Mouse (Mus musculus): ENCODE results near the gene Srpk2. TPM values are rescaled to one million over a fixed set of nuclear protein-coding genes. Genes with fewer than 3 reads are reported as not detected.
"Not testable (repeated sequence)": the region's sequence is repeated elsewhere in the genome, so short reads cannot be mapped to it uniquely, and the experiment has no call there.

The Srpk2 gene
- total RNA-seq, 2 experiments from 2014 or later = 179 to 201 TPM

DNA sequence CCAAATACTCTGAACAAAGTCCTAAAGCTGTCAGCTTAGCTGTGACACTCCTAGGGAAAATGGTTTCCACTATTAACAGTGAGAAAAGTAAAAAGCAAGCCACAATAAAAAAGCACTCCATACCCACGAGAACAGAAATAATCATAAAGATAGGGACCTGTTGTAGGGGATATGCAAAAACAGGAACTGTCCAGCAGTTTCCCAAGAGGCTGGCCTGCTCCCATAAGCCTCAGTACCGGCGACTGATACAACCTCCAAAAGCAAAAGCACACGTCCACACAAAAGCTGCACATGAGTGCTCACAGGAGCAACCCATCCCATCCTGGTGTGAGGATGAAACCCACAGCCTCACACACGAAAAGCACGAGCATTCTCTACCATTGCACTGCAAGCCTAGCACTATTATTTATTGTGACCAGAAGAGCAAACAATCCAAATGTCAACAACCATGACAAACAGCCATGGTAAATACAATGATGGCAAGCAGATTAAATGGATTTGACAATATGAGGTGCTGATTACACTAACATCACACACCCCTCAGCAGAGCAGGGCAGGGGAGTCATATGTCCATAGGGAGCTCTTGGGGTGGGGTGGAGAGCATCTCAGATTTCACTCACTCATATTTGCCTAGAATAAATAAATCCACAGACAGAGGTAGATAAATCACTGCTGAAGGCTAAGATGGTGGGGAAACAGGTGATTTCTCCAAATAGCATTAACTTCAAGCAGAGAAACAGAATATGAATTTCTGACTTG is 107.9 kb downstream of the Srpk2 start:
- Histone ChIP-seq H3K4me3 (no peak overlapping the region), H3K27ac (no peak overlapping the region)
- no peak for DNase-seq (ENCODE audit: extremely low spot score in 1 of 2, low spot score in 2 of 2)
- TF ChIP-seq CTCF (IDR thresholded peaks at IDR 0.05) = no peak
- intact Hi-C loops (cut with DNase I) = no loop called here

- intact Hi-C loops (cut with DNase I) = no loop called here
Observed at GRCm38 (mm10) chr5:23573942-23574341, 110.5 kb downstream of the Srpk2 start.

GRCm38 (mm10) chr5:23568188-23568587 is 116.2 kb downstream of the Srpk2 start:
- no peak overlapping the region for H3K4me3 ChIP-seq
- intact Hi-C loops (cut with DNase I) = no loop called here
- DNase-seq (ENCODE audit: extremely low spot score in 1 of 2, low spot score in 2 of 2) = no peak
- H3K27ac ChIP-seq = peak overlapping the region; percentile 50; the same call in 1 of the 2 replicates
- no peak for TF ChIP-seq CTCF (IDR thresholded peaks at IDR 0.05)

More at GRCm38 (mm10) chr5:23573942-23574341, 110.5 kb downstream of the Srpk2 start:
- Histone ChIP-seq H3K27ac (no peak overlapping the region), H3K4me3 (no peak overlapping the region)
- DNase-seq (ENCODE audit: extremely low spot score in 1 of 2, low spot score in 2 of 2) = no peak
- TF ChIP-seq CTCF (IDR thresholded peaks at IDR 0.05) = no peak

DNA sequence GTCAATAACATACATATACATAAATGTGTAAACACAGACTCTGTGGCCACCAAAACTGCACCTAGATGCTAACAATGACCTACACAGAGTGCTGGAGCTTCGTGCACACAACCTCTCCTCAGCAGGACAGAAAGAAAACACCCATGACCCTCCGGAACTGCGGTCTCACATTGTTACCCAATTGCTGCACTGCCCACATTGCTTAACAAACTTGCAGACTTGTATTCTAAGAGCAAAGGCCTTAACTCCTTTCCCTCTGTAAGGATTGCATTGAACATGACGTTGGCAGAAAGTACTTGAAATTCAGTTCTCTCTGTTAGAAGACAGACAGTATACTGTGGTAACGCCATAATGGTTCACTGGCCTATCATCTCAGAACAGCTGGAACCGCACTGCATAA is 118.0 kb downstream of the Srpk2 start:
- H3K27ac ChIP-seq = no peak overlapping the region
- no peak for TF ChIP-seq CTCF (IDR thresholded peaks at IDR 0.05)
- H3K4me3 ChIP-seq = no peak overlapping the region
- intact Hi-C loops (cut with DNase I) = no loop called here
- no peak for DNase-seq (ENCODE audit: extremely low spot score in 1 of 2, low spot score in 2 of 2)

GRCm38 (mm10) chr5:23562278-23563060 is 121.9 kb downstream of the Srpk2 start:
- Histone ChIP-seq H3K27ac (no peak overlapping the region), H3K4me3 (no peak overlapping the region)
- DNase-seq (ENCODE audit: extremely low spot score in 1 of 2, low spot score in 2 of 2) = no peak
- intact Hi-C loops (cut with DNase I) = no loop called here
- TF ChIP-seq CTCF (IDR thresholded peaks at IDR 0.05) = no peak

DNA sequence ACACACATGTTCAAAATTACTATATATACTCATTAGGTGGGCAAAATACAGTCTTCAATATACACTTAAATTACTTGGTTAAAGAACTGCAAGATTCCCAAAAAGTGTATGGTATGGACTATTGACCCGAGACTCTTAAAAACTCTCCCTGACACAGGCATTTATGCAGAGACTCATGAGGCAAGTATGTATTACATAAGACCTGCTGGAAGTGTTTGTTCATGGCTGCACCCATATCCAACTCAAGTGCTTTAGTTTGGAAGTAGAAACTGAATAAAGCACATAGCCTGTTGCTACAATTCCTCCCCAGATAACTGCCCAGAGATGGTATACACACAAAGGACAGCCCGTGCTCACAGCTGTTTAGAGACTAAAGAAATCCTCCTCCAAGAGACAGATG is 123.2 kb downstream of the Srpk2 start:
- intact Hi-C loops (cut with DNase I) = no loop called here
- TF ChIP-seq CTCF (IDR thresholded peaks at IDR 0.05) = no peak
- no peak for DNase-seq (ENCODE audit: extremely low spot score in 1 of 2, low spot score in 2 of 2)
- no peak overlapping the region for H3K27ac ChIP-seq
- H3K4me3 ChIP-seq = no peak overlapping the region

GRCm38 (mm10) chr5:23560171-23560570 is 124.2 kb downstream of the Srpk2 start:
- no peak for DNase-seq (ENCODE audit: extremely low spot score in 1 of 2, low spot score in 2 of 2)
- TF ChIP-seq CTCF (IDR thresholded peaks at IDR 0.05) = no peak
- H3K4me3 ChIP-seq = no peak overlapping the region
- no peak overlapping the region for H3K27ac ChIP-seq
- intact Hi-C loops (cut with DNase I) = no loop called here

DNA sequence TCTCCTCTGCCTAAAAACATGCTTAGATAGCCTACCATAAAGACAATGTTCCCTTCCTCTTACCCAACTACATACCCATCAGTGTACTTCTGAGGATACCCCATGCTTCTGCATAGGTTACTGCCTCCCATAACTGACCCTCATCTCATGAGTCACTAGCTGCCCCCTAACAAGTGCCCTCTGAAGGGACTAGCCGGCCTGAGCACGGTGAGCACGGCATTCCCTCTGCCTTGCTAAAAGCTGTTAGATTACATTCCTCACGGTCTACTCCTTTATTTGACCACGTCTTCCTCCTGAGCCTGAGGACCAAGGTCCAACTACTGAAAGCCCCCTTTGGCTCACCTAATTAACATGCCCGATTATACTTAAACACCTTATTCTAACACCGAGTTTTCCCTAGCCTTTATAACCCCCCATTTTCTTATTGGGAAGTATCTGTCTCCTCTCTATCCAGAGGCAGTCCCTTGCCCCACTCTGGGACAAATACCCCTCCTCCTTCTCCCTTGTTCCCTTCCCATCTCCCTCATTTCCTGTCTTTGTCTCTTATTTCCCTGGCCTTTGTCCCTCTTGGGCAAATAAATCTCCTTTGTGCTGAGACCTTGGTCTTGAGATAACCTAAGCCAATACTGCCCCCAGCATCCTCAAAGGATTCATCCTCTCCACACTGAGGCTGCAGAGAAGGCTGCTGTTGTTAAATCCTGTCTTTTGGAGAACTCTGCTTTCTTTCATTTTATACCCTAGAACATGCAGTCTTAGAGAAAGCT is 128.2 kb downstream of the Srpk2 start:
- Histone ChIP-seq H3K27ac (no peak overlapping the region), H3K4me3 (no peak overlapping the region)
- intact Hi-C loops (cut with DNase I) = no loop called here
- TF ChIP-seq CTCF (IDR thresholded peaks at IDR 0.05) = no peak
- DNase-seq (ENCODE audit: extremely low spot score in 1 of 2, low spot score in 2 of 2) = no peak

- H3K27ac ChIP-seq; intact Hi-C loops (cut with DNase I); DNase-seq (ENCODE audit: extremely low spot score in 1 of 2, low spot score in 2 of 2); H3K4me3 ChIP-seq: not testable (repeated sequence)
Observed at GRCm38 (mm10) chr5:23553338-23553737, 131.1 kb downstream of the Srpk2 start.

DNA sequence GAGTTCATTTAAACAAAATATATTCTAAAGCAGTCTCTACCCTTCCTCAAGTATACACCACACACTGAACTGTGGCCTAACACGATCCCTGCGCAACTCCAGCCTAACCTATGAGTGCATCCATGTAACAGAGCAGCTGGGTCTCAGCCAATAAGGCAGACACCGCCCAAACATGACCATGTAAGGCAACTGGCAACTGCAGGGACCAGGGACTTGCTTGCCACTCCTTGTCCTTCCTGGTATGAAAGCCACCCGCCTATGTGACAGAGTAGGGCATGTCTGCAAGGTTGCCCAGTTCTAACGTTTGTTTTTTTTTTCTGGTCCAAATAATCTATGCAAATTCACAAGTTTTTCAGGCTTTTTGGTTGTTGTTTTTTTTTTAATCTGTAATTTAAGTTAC is 132.7 kb downstream of the Srpk2 start:
- intact Hi-C loops (cut with DNase I) = no loop called here

DNA sequence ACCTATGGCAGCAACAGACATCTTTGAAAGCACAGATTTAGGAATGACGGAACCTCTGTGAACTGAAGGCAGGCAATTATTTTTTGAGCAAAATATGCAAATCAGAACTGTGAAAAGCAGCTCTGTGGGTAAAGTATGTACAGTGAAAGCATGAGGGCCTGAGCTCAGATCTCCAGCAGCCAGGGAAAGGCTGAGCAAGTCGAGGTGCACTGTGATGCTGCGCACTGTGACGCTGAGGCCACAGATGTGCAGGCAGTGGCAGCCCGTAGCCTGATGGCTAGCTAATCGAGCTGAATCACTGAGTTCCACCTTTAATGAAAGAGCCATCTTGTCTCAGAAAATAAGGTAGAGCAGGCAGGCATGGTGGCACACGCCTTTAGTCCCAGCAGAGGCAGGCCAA is 148.7 kb downstream of the Srpk2 start:
- TF ChIP-seq CTCF (IDR thresholded peaks at IDR 0.05) = no peak
- intact Hi-C loops (cut with DNase I) = no loop called here
- H3K27ac ChIP-seq = peak overlapping the region; percentile 29; the same call in 1 of the 2 replicates
- no peak overlapping the region for H3K4me3 ChIP-seq
- DNase-seq (ENCODE audit: extremely low spot score in 1 of 2, low spot score in 2 of 2) = no peak

More for the DNA sequence above, 132.7 kb downstream of the Srpk2 start:
- no peak for DNase-seq (ENCODE audit: extremely low spot score in 1 of 2, low spot score in 2 of 2)
- no peak for TF ChIP-seq CTCF (IDR thresholded peaks at IDR 0.05)
- Histone ChIP-seq H3K4me3 (no peak overlapping the region), H3K27ac (no peak overlapping the region)

Measured in left cerebral cortex, adult 2 months (tissue).